Mouse (Mus musculus) T-helper 2 cell (primary cell): ENCODE measurements at regions not wholly inside any gene's neighbourhood (a gene's known extent, or its start where the extent isn't known, plus 50 kb on each side); places are given as distances from the start of the nearest gene placed in this dataset.

Experiments
- in situ Hi-C: fragments of 300-600 bp; cut with MboI, MseI; formaldehyde crosslinking; loops from one replicate; pipeline ENCODE4 v1.15.1; 2025; ENCODE audit warnings: high pct_unique_total_duplicates

- in situ Hi-C loops: no loop called here
Measured at GRCm38 (mm10) chr13:114672411-114672810, 145.6 kb upstream of the Mocs2 start.

- in situ Hi-C loops: no loop called here
Measured at GRCm38 (mm10) chr13:114679703-114680378, 138.2 kb upstream of the Mocs2 start.

DNA sequence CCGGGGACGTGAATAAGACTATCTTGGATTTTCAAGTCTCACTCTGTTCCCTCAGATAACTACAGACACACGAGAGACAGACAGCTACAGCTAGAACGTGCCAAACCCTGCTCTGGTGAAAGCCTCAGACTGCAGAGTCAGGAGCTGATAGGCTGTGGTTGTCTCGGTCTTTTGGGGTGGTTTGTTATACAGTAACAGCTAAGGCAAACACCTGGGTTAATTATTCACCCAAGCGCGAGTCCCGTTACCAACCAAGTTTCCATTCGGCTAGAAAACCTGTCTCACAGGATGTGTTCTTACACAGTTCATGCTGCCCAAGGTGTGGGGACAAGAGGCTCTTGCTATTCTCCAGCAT, 137.7 kb upstream of the Mocs2 start:
- in situ Hi-C loops: no loop called here

DNA sequence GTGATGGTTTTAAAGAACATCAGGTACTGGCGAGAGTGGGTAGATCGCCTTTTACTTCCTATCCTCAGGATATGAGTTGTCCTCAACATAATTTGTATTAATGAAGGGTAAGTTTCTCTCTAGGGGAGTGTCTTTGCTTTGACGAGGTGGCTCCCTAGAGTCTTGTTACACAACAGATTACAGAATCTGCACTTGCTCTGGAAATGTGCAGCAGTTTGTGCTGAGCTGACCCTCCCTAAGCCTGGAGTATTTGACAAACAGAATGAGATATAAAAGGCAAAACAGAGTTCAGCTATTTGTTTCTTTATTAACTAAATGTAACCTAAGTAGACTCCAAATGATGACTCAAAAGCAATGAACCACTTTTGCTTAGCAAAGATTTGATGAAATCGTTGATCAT, 136.8 kb upstream of the Mocs2 start:
- in situ Hi-C loops: no loop called here

DNA sequence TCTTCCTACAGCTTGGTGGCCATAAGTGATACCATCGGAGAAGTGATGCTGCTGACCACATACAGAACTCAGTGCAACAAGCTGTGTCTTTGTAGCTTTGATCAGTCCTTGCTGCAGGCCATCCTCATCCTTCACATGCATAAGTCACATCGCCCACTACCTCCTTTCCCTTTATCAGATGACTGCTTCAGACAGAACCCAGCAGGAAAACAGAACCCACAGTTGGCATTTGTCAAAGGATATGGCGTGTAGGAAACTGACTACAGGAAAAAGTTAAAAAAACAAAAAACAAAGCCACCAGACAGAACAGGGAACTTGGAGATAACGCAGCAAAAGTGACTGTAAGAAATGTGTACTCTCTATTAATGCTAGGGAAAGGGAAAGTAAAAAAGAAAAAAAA, 136.1 kb upstream of the Mocs2 start:
- in situ Hi-C loops: no loop called here

GRCm38 (mm10) chr13:114682891-114683290, 135.1 kb upstream of the Mocs2 start:
- in situ Hi-C loops: no loop called here

DNA sequence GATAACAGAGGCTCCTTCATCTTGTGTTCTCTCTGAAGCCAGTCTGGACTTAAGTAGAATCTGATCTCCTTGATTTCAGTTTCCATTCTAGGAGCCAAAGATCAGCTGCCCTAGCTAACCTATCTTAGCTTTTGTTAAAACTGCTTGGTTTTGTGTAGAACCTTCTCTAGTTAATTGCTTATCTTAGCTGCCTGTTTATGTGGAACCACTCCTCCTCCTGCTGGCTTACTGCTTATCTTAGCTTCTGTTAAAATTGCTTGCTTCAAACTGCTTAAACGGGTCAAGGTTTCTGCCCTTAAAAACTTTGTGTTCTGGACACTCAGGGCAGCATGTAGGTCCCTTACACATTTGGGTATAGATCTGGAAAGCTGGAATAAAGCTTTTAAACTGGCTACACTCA, 133.7 kb upstream of the Mocs2 start:
- in situ Hi-C loops: no loop called here

GRCm38 (mm10) chr13:114685368-114685767, 132.7 kb upstream of the Mocs2 start:
- in situ Hi-C loops: no loop called here

DNA sequence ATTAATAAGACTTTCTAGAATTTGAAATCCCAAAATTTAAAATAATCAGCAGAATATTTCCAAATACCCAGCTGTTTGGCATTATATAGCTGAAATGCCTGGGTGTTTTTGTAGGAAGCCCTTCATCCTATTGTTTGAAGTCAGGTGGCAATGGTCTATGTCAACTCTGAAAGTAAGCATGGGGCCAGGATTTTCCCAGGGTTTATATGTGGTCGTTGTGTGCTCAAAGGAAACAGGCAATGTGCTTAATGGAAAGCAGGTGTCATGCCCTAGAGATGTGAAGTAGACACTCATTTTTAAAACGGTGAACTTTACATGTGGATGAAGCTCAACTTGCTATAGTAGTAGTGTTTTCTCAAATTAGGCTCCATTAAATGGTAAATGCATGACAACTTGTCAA, 105.4 kb upstream of the Mocs2 start:
- in situ Hi-C loops: no loop called here

DNA sequence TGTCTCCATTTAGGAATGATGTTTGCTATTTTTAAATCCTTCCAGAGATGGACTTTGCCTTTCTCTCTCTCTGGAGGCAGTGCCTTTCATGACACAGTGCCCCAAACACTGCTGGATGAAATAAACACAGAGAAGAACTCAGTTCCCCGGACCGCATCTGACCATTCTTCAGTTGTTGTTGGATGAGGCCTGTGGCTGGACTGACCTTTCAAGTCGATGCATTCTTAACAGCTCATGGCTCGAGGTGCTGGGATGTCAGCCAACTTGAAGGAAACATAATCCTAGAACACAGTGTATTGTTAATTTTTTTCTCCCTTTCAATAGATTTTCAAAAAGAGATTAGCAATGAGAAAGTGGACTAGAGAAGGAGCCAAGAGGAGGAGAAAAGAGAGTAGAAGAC, 98.3 kb upstream of the Mocs2 start:
- in situ Hi-C loops: no loop called here

DNA sequence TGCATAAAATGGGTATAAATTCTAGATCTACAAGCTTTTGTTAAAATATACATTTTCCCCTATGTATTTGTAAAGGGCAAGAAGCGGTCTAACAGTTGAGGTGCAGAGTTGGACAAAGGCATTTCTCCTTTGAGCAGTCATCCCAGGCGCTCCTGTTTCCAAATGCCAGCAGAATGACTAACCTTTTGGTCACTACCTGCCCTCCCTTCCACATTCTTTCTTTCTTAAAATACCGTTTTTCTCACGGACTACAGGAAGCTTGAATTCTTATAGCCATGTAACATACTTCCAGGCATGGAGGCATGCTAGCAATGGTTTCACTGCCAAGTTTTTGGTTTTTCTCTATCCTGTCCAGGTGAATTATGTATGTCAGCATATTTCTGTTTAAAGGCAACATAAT, 91.2 kb upstream of the Mocs2 start:
- in situ Hi-C loops: no loop called here

DNA sequence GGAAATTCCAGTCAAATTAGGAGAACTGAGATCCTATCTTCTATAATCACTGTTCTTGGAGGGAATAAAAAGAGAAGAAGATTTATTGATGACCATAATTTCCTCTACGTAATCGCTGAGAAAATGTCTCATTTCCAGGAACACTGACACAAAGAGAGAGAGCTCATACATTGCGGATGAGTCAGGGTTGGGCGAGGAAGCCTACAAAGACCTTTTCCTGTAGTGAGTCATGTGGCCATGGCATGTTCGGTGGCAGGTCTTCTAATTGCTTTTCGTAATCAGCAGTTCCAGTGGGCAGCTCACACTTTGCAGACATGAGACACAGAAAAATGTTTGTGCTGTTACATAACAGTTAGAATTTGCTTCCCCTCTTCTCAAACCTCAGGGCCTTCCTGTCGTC, 83.0 kb upstream of the Mocs2 start:
- in situ Hi-C loops: no loop called here

DNA sequence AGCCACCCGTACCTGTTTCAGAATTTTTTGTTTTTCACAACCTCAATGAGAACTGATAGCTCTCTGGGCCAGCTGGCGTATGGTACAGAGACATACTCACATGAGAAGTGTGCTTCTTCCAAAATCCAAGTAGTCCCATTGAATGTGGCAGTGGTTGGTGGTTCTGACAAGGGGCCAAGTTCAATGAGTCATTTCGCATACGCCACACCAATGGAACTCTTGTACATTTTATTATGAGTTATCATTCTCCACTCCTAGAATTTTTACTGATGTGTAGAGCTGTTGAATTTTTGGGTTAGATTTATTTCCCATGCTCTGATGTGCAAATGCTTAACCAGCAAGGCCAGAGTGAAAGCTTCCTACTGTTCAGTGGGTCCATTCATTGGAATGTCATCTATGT, 82.0 kb upstream of the Mocs2 start:
- in situ Hi-C loops: no loop called here

DNA sequence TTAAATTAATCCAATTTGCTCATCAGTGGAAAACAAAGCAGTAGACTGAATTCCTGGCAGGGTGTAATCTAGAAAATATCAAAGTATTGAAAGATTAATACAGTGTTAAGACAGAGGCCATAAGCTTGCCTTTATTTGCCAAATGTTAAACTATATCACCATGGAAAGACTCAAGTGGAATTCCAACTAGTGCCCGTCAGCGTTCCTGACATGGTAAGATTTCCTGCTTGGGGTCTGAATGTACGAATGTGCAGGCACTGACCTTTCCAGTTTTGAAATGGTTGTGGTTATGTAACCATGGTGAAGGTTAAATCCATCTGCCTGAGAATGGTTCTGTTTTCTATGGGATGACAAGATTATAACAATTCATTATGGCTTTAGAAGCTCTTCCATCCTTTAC, 75.5 kb upstream of the Mocs2 start:
- in situ Hi-C loops: no loop called here

DNA sequence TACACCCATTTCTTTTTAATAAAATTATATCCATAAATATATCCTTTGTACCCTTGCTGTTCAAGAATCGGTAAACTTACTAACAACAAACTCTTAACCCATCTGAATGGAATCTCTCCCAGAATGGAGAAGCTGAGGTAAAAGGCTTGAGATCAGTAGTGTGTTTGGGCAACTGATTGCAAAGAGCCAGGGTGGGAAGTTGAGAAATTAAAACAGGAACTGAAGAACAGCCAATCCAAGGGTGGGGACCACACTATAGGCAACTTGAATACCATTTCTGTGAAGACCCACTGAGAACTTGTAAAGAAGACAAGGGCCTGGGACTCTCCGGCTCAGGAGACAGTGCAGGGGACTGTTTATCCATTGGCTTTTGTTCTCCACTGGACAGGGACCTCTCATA, 72.2 kb upstream of the Mocs2 start:
- in situ Hi-C loops: no loop called here

DNA sequence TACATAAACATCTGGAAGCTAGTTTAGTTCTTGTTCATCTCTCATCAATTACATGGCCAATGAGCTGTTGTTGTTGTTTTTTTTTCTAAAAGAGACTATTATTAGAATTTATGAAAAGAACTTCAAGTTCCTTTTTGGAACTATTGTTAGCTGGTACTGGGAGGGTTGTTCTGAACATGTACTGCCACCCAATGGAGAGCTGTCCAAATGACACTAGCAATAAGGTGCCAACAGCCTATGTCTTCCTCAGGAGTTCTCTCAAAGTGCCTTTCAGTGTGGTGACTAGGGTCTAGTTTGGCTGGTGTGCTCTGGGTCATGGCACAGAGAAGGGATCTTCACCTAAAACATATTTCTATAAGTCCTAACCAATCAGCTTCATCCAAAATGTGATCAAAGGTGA, 60.6 kb upstream of the Mocs2 start:
- in situ Hi-C loops: loop anchor here (10.0 kb wide), 1 partner anchor 173 kb away; no protein-coding TSS in a partner anchor

- in situ Hi-C loops: loop anchor here (10.0 kb wide), 1 partner anchor 175 kb away; no protein-coding TSS in a partner anchor
Measured at GRCm38 (mm10) chr13:114759886-114760285, 58.1 kb upstream of the Mocs2 start.

GRCm38 (mm10) chr13:114760901-114761300, 57.1 kb upstream of the Mocs2 start:
- in situ Hi-C loops: no loop called here
